Mouse (Mus musculus) liver, adult 2 months (tissue): Measurements from ENCODE around the gene Gm44805. TPM values are rescaled to one million over a fixed set of nuclear protein-coding genes. Genes with fewer than 3 reads are reported as not detected.
A peak's percentile ranks its signal among the peaks of the same experiment; 100 is the strongest.

ENCODE experiments used
- DNase-seq: peaks from one replicate; pipeline ENCODE4 v3.0.0-alpha.2; 2011; ENCODE audit warnings: low read depth, low spot score; ENCODE audit errors: extremely low read depth
- H3K27ac ChIP-seq: fragments of 200-500 bp; replicated peaks from 2 replicates; pipeline ENCODE4 v1.5.1; 2012; ENCODE audit warnings: low read depth, mild to moderate bottlenecking, control low read depth, inconsistent platforms, low read length; ENCODE audit not compliant: insufficient read depth
- H3K27me3 ChIP-seq: fragments of 200-500 bp; 2 replicates; pipeline ENCODE4 v1.6.1; 2012; ENCODE audit warnings: mild to moderate bottlenecking, moderate library complexity, low read length, inconsistent platforms; ENCODE audit not compliant: control insufficient read depth, insufficient read depth
- H3K36me3 ChIP-seq: fragments of 200-500 bp; 2 replicates; pipeline ENCODE4 v1.6.1; 2012; ENCODE audit warnings: low read length, inconsistent platforms; ENCODE audit not compliant: control insufficient read depth, insufficient read depth
- H3K4me1 ChIP-seq: fragments of 200-500 bp; 2 replicates; pipeline ENCODE4 v1.6.1; 2011; ENCODE audit warnings: low read length; ENCODE audit not compliant: control insufficient read depth, insufficient read depth
- H3K4me3 ChIP-seq: fragments of 200-500 bp; 2 replicates; pipeline ENCODE4 v1.5.1; 2011; ENCODE audit warnings: low read depth, mild to moderate bottlenecking, control low read depth, low read length, moderate library complexity; ENCODE audit not compliant: insufficient read depth
- H3K79me2 ChIP-seq: fragments of 200-500 bp; 2 replicates; pipeline ENCODE4 v1.6.1; 2012; ENCODE audit warnings: inconsistent platforms, mild to moderate bottlenecking, low read length, moderate library complexity; ENCODE audit not compliant: control insufficient read depth, insufficient read depth
- H3K9ac ChIP-seq: fragments of 200-500 bp; 2 replicates; pipeline ENCODE4 v1.6.1; 2012; ENCODE audit warnings: low read depth, mild to moderate bottlenecking, control low read depth, inconsistent platforms, low read length
- CTCF ChIP-seq: fragments of 200-500 bp; IDR thresholded peaks from 2 replicates; pipeline ENCODE4 v1.5.1; 2011; ENCODE audit warnings: low read depth, low read length, control low read depth
- POLR2A ChIP-seq: fragments of 200-500 bp; IDR thresholded peaks from 2 replicates; pipeline ENCODE4 v1.6.1; 2011; ENCODE audit warnings: low read length, control low read depth; ENCODE audit not compliant: insufficient read depth; ENCODE audit errors: extremely low read depth
- WGBS: fragments of 180-500 bp; shearing (Covaris S2); methylation state at CpG from one replicate; pipeline ENCODE4 v1.1.7; 2018; 5-methylcytosine and 5-hydroxymethylcytosine counted together
- polyA plus RNA-seq: library from polyadenylated mRNA; depleted of rRNA; stranded (reverse); fragments of >200 nt; gene quantifications from 2 replicates; pipeline ENCODE4 v1.2.3, GENCODE M21; 2012; rRNA removed
- total RNA-seq: library from RNA; depleted of rRNA; stranded (reverse); fragments of >200 nt; gene quantifications from 2 replicates; pipeline ENCODE4 v1.2.3, GENCODE M21; 2014; rRNA removed

Gm44805 gene
- total RNA-seq (38.2 and 45.8 TPM in 2 replicates), polyA plus RNA-seq (86.3 and 159 TPM in 2 replicates)

DNA sequence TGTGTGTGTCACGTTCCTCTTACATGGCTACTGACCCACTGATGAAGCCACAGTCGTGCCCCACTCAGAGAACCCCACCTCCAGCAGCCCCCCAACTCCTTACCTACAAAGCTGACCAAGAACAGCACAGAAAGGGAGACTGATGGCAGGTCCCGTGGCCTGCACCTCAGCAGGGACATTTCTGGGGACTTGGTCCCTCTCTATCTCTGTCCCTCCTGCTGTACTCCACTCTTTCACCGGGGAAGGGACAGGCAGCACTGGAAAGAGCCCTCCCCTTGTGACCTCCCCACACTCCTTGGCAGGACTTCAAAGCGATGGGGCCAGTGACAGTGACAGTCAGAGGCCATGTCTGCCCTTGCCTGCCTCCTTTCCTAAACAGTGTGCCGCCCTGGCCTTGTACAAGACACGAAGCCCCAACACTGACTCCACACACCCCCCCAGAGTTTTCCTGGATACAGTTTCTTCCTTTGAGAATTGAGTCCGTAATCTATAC lies at the start of gene Gm44805, which contains the start of gene Apoc4:
TSS of gene Gm44805 (minus strand) at position 222 of the 493 bp plus-strand sequence.
TSS of gene Apoc4 (minus strand) at position 278 of the 493 bp plus-strand sequence.
- Histone ChIP-seq H3K27ac (peak within 1 kb of the TSS; percentile 97), H3K9ac (peak within 1 kb of the TSS; percentile 89), H3K4me1 (peaks cover 34% of the 10 kb centered on the region), H3K36me3 (peaks cover 9% of the 10 kb centered on the region), H3K27me3 (no peaks in the 10 kb centered on the region), H3K4me3 (peak within 1 kb of the TSS; percentile 76), H3K79me2 (peaks cover 5% of the 10 kb centered on the region; the same call in 1 of the 2 replicates)
- 23% methylated on average over 8 of the region's 8 CpGs for WGBS
- DNase-seq = peak; percentile 95
- TF ChIP-seq POLR2A (peak; percentile 72; the same call in 1 of the 2 replicates), CTCF (no peak)

DNA sequence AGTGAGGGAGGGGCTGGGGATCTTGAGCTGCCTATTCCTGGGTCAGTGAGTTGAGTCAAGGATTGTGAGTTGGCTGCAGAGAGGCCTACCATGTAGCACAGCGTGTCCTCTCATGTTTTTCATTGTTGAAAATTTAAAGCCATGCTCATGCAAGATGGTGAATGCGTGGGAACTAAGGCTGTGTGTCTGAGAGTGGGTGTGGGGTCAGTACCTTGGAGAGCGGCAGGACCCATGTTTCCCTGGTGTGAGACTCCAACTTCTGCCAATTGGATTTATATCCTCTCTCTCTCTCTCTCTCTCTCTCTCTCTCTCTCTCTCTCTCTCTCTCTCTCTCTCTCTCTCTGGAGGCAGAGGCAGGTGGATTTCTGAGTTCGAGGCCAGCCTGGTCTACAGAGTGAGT lies 45.3 kb upstream of the Gm44805 start:
- Histone ChIP-seq H3K9ac (no peak overlapping the region), H3K4me3 (no peak overlapping the region), H3K36me3 (peaks cover 46% of the 10 kb centered on the region), H3K27ac (no peak overlapping the region), H3K79me2 (no peaks in the 10 kb centered on the region), H3K4me1 (no peaks in the 10 kb centered on the region), H3K27me3 (no peaks in the 10 kb centered on the region)
- no peak for DNase-seq
- 89% methylated on average over 4 of the region's 4 CpGs for WGBS
- TF ChIP-seq POLR2A (no peak), CTCF (no peak)

DNA sequence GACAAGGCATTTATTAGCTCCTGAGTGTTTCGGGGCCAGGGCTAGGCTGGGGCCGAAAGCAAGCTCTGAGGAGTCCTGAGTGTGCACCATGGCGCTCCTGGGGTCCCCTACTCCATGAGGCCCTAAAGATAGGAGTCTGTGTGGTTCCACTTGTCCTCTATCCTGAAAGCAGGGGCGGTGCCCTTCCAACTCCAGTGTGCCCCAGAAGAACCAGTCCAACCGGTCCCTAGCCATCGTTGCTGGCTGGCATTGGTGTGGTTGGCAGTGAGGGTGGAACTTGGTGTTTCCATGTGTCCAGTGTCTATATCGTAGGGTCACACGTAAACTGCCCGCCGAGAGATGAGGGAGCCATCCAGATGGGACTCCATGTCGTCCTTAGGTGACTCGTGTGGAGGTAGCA lies 42.9 kb upstream of the Gm44805 start:
- Histone ChIP-seq H3K27me3 (no peaks in the 10 kb centered on the region), H3K36me3 (peaks cover 25% of the 10 kb centered on the region; the same call in 1 of the 2 replicates), H3K9ac (no peak overlapping the region), H3K27ac (no peak overlapping the region), H3K79me2 (no peaks in the 10 kb centered on the region), H3K4me3 (no peak overlapping the region), H3K4me1 (no peaks in the 10 kb centered on the region)
- no peak for TF ChIP-seq CTCF
- TF ChIP-seq POLR2A = no peak
- DNase-seq = no peak
- WGBS = 93% methylated on average over 12 of the region's 12 CpGs

DNA sequence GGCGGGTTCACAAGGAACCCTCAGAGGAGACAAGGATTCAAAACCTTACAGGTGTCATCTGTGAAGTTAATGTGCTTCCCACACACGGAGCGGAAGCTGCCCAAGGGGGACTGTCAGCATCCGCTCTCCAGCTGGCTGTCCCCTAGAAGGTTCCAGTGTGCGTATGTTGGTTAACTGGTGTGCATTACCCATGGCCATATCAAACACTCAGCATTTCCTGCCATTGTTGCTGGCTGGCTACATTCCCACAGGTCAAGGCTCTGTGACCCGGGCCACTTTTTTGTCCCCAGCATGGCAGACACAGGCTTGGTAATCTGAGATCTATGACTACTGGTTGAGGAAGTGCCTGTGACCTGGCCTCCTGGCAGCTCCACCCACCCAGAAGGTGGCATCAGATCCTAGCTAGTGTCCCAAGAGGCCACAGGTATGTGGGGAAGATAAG lies 41.6 kb upstream of the Gm44805 start:
- Histone ChIP-seq H3K27me3 (no peaks in the 10 kb centered on the region), H3K9ac (no peak overlapping the region), H3K4me3 (no peak overlapping the region), H3K4me1 (no peaks in the 10 kb centered on the region), H3K36me3 (peaks cover 16% of the 10 kb centered on the region; the same call in 1 of the 2 replicates), H3K27ac (peak overlapping the region; percentile 19), H3K79me2 (no peaks in the 10 kb centered on the region)
- no peak for DNase-seq
- TF ChIP-seq CTCF (no peak), POLR2A (no peak)
- WGBS = 78% methylated on average over 6 of the region's 6 CpGs

DNA sequence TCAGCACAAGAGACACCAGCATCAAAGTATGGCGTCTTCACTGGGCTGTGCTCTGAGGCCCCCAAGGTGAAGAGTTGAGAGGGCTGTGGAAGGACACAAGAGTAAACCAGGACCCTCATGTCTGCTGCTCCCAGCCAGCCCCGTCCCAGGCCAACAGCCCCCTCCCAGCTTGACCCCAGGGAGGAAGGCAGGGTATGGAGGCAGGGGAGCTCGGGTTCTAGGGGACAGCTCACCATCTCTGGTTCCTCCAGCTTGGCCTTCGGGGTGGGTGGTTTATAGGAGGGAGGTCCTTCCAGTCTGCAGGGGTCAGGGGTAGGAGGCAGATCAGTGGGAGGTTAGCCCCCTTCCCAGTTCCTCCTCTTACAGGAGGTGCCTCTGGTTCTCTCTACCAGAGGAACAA lies 38.0 kb upstream of the Gm44805 start:
- WGBS = 91% methylated on average over 4 of the region's 4 CpGs
- no peak for TF ChIP-seq CTCF
- TF ChIP-seq POLR2A = no peak
- Histone ChIP-seq H3K9ac (no peak overlapping the region), H3K4me1 (peaks cover 3% of the 10 kb centered on the region; the same call in 1 of the 2 replicates), H3K27me3 (no peaks in the 10 kb centered on the region), H3K79me2 (0 out of 2 replicates have a peak, but pooled peaks cover 3% of the 10 kb centered on the region), H3K36me3 (peaks cover 3% of the 10 kb centered on the region; the same call in 1 of the 2 replicates), H3K4me3 (no peak overlapping the region), H3K27ac (no peak overlapping the region)
- DNase-seq = no peak
